Mouse (Mus musculus) lung, embryonic 16.5 days (tissue): ENCODE measurements around the gene Prss36. TPM values are rescaled to one million over a fixed set of nuclear protein-coding genes. Genes with fewer than 3 reads are reported as not detected.

Experiments
- ATAC-seq: fragments of 200-750 bp; cut with Nextera tagmentation; 2 replicates; pipeline ENCODE4 v1.8.0; 2017; ENCODE audit warnings: low read depth, mild to moderate bottlenecking, moderate library complexity
- H3K27ac ChIP-seq: fragments of 300-500 bp; sonication (generic); 2 replicates; pipeline ENCODE4 v1.5.1; 2014; ENCODE audit warnings: mild to moderate bottlenecking, control low read depth, low read length
- H3K27me3 ChIP-seq: fragments of 300-500 bp; sonication (generic); 2 replicates; pipeline ENCODE4 v1.6.1; 2014; ENCODE audit warnings: low read depth, low read length, mixed read lengths; ENCODE audit not compliant: control insufficient read depth, insufficient read depth
- H3K36me3 ChIP-seq: fragments of 300-500 bp; sonication (generic); 2 replicates; pipeline ENCODE4 v1.6.1; 2014; ENCODE audit warnings: low read length; ENCODE audit not compliant: control insufficient read depth, insufficient read depth
- H3K4me1 ChIP-seq: fragments of 300-500 bp; sonication (generic); replicated peaks from 2 replicates; pipeline ENCODE4 v1.6.1; 2014; ENCODE audit warnings: low read length, mixed read lengths; ENCODE audit not compliant: control insufficient read depth, insufficient read depth
- H3K4me2 ChIP-seq: fragments of 300-500 bp; sonication (generic); 2 replicates; pipeline ENCODE4 v1.6.1; 2014; ENCODE audit warnings: low read depth, low read length, control low read depth
- H3K4me3 ChIP-seq: fragments of 300-500 bp; sonication (generic); 2 replicates; pipeline ENCODE4 v1.5.1; 2014; ENCODE audit warnings: mild to moderate bottlenecking, low read length, control low read depth
- H3K9ac ChIP-seq: fragments of 300-500 bp; sonication (generic); 2 replicates; pipeline ENCODE4 v1.6.1; 2014; ENCODE audit warnings: low read length, control low read depth
- H3K9me3 ChIP-seq: fragments of 300-500 bp; sonication (generic); 2 replicates; pipeline ENCODE4 v1.6.1; 2016; ENCODE audit warnings: low read length; ENCODE audit not compliant: control insufficient read depth
- WGBS: fragments of 180-500 bp; shearing (Covaris S2); extraction: QIAGEN DNeasy Blood & Tissue Kit; methylation state at CpG from one replicate; pipeline ENCODE4 v1.1.7; 2014; 5-methylcytosine and 5-hydroxymethylcytosine counted together
- polyA plus RNA-seq: library from polyadenylated mRNA; unstranded; fragments of >200 nt; fragmentation: Nextera tagmentation; extraction: Ambion mirVana; gene quantifications from 2 replicates; pipeline ENCODE4 v1.2.1, GENCODE M21; 2015

The Prss36 gene
- polyA plus RNA-seq, 1 experiment from 2014 or later = 12.3 TPM

DNA sequence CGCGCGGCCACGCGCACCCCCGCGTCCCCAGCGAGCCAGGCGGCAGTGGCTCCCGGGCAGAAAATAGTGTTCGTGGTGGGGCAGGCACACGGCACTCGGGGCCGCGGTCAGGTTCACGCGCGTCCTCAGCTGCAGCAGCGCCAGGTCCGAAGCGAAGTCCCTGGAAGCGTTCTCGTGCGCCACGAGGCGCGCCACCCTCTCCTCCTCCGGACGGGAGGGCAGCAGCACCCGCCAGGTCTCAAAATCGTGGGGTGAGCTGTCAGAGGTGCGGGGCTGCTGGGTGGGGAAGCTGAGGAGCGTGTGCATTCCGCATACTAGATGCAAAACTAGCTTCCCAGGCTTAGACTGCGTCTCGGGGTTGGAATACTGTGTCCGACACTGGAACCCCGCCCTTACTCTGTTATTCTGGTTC is 10.8 kb downstream of the Prss36 start:
- no peaks in the 10 kb centered on the region for H3K36me3 ChIP-seq
- no peaks in the 10 kb centered on the region for H3K9me3 ChIP-seq
- peak overlapping the region; percentile 75 for H3K27ac ChIP-seq
- H3K4me2 ChIP-seq = peak overlapping the region; percentile 99
- H3K4me1 ChIP-seq = peaks cover 39% of the 10 kb centered on the region
- no peaks in the 10 kb centered on the region for H3K27me3 ChIP-seq
- peak overlapping the region; percentile 90 for H3K9ac ChIP-seq
- under 1% methylated on average over 32 of the region's 38 CpGs for WGBS
- ATAC-seq = peak; percentile 27
- H3K4me3 ChIP-seq = peak overlapping the region; percentile 82

DNA sequence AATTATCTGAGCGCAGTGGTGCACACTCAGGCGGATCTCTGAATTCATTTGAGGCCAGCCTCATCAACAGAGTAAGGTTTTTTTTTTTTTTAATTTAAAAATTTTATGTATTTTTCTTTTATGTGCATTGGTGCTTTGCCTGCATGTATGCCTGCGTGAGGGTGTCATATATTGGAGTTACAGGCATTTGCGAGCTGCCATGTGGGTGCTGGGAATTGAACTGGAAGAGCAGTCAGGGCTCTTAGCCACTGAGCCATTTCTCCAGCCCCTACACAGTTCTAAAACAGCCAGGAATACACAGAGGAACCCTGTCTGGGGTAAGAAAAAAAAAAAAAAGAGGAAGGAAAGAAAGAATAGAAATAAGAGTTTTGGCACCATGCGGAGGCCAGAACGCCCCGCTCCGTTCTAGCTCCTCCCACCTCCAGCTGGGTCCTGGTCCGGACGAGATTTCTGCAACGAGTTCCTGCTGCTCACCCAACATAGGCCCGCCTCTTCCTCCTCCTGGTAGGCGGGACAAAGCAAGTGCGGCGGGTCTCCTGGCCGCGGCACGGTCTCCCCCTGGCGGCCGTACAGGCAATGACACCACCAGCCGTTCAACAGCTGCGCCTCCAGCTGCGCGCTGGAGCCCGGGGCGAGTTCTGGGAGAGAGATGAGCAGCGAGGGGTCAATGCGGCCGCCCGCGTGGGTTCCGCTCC is 11.3 kb downstream of the Prss36 start:
- peak overlapping the region; percentile 99 for H3K4me2 ChIP-seq
- peak; percentile 93 for ATAC-seq
- 5% methylated on average over 32 of the region's 32 CpGs for WGBS
- peak overlapping the region; percentile 90 for H3K9ac ChIP-seq
- H3K36me3 ChIP-seq = no peaks in the 10 kb centered on the region
- H3K4me1 ChIP-seq = peaks cover 39% of the 10 kb centered on the region
- H3K9me3 ChIP-seq = no peaks in the 10 kb centered on the region
- no peaks in the 10 kb centered on the region for H3K27me3 ChIP-seq
- H3K4me3 ChIP-seq = peak overlapping the region; percentile 82
- H3K27ac ChIP-seq = peak overlapping the region; percentile 77

DNA sequence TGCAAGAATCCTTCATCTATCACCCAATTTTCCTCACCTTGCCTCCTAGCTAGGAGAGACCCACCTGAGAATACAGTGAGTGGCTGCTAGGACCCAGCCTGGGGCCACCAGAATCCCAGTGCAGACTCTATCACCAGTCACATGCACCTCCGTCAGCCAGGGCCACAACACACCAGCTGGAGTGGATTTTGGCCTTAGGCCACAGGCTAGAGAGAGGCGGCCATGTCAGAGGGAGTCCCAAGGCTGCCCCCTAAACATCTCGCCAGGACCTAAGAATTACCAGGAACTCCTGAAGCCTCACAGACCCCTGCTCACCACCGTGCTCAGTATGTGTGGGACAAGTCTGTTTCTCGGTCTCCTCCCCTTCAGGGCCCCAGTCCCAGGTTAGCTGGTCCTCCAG is 12.4 kb downstream of the Prss36 start:
- Histone ChIP-seq H3K9me3 (no peaks in the 10 kb centered on the region), H3K4me1 (peaks cover 39% of the 10 kb centered on the region), H3K27me3 (no peaks in the 10 kb centered on the region), H3K27ac (peak overlapping the region; percentile 95; the same call in 1 of the 2 replicates), H3K4me2 (no peak overlapping the region), H3K9ac (peak overlapping the region; percentile 39), H3K4me3 (no peak overlapping the region), H3K36me3 (no peaks in the 10 kb centered on the region)
- ATAC-seq = no peak
- WGBS = 79% methylated on average over 5 of the region's 5 CpGs

DNA sequence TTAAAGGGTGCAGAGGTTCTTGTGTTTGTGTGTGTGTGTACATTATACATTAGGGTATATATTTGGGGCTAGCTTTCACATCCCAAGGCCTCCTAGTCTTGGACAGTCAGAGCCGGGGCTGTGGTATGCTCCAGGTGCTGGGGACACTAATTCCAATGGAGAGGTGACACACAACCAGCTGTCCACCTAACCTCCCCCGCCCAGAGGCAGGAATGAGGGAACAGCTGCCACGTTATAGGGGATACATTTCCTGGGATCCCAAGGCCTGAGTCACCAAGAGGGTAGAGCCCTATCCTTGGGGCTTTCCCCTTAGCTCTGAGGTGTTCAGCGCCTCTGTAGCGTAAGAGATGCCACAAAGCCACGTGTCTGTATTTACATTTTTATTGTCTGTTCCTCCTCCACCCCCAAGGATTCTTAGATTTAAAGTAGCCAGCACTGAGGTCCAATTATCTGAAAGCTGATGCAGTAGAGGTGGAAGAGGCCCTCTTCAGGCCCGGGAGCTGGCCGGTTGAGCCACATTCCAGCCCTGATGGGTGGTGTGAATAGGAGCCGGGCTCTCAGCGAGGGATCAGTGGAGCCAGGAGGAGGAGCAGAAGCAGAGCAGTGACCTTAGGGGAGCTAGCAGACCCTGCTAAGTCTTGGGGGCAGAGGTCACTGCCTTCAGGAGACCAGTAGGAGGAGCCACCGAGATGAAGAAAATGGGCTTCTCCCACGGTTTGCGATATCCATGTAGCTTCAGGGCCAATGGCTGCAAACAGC is 14.1 kb downstream of the Prss36 start:
- Histone ChIP-seq H3K4me3 (peak overlapping the region; percentile 9; the same call in 1 of the 2 replicates), H3K4me1 (peaks cover 39% of the 10 kb centered on the region), H3K4me2 (peak overlapping the region; percentile 42), H3K27ac (peak overlapping the region; percentile 95), H3K9ac (peak overlapping the region; percentile 52), H3K27me3 (no peaks in the 10 kb centered on the region), H3K9me3 (no peaks in the 10 kb centered on the region), H3K36me3 (no peaks in the 10 kb centered on the region; the same call in 1 of the 2 replicates)
- 16% methylated on average over 13 of the region's 13 CpGs for WGBS
- ATAC-seq = peak; percentile 34

DNA sequence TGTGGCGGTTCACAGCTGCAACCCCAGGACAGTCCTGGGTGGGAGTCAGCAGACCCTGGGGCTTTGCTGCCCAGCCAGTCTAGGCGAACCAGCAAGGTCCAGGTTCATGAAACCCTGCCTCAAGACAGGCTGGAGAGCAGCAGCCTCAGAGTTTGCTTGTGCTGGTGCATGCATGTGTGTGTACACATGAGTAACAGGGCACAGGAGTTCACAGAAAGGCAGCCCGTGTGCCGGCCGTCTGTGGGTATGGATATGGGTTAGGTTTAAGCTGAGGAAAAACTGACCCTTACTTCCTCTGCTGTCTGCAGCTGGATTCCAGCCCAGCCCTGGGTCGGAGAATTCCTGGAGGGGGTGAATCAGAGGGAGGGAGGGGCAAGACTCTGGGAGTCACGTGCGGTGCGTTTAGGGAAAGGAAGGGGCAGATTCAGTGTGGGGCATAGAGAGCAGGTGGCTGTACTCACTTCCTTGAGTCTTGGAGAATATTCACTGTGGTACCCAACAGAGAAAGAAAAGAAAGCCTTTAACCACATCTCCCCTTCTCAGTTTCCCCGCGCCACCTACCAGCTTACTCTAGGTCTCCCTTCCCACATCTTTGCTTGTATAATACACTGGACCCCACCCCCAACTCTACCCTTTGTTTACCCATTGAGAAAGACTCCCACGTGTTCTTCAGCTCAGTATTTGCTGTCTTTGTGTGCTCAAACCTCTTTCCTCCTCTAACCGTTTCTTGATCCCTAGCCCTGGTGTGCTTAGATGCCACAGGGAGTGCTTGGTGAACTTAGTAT is 15.0 kb downstream of the Prss36 start:
- peak; percentile 37 for ATAC-seq
- Histone ChIP-seq H3K27me3 (no peaks in the 10 kb centered on the region), H3K9me3 (no peaks in the 10 kb centered on the region), H3K27ac (peak overlapping the region; percentile 95), H3K4me2 (peak overlapping the region; percentile 42), H3K4me1 (peaks cover 47% of the 10 kb centered on the region), H3K9ac (peak overlapping the region; percentile 52), H3K36me3 (peaks cover 5% of the 10 kb centered on the region), H3K4me3 (peak overlapping the region; percentile 9; the same call in 1 of the 2 replicates)
- 22% methylated on average over 13 of the region's 13 CpGs for WGBS

DNA sequence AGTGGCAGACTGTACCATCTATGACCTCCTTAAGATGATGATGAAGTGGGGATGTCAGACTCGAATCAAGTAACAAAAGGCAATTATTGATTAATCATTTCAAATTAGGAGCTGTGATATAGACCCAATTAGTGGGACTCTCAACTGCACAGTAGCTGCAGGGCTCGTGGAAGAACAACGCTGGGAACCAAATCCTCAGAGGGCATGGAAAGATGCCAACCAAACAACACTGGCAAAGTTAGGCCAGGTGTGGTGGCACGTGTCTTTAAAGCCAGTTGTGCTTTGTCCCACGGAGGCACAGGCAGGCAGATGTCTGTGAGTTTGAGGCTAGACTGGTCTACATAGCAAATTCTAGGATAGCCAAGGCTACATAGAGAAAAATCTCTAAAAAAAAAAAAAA is 15.9 kb downstream of the Prss36 start:
- Histone ChIP-seq H3K27ac (peak overlapping the region; percentile 95), H3K9me3 (no peaks in the 10 kb centered on the region), H3K4me1 (peaks cover 49% of the 10 kb centered on the region), H3K36me3 (peaks cover 10% of the 10 kb centered on the region), H3K4me2 (0 out of 2 replicates have a peak overlapping the region, but pooled peaks have one; percentile 26), H3K4me3 (no peak overlapping the region), H3K9ac (no peak overlapping the region), H3K27me3 (no peaks in the 10 kb centered on the region)
- ATAC-seq = no peak
- whole genome bisulfite sequencing = 67% methylated on average over 5 of the region's 5 CpGs

DNA sequence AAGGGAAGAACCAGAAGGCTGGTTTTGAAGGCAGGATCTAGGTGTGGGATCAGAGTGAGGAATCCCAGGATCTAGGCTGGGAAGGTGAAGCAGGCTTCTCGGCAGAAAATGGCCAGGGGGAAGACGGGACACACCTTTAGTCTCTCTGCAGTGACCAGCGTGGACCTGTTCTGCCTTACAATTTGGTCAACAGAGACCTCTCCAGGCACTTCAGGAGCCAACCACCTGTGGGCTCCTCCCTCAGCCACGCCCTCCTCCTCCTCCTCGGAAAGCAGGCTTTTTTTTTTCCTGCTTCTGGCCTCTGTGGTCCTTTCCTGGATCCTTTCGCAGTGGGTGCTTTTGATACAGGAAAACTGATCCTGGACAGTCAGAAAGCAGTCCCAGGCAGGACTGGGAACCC is 16.6 kb downstream of the Prss36 start, which contains the start of gene Prss8:
Gene Prss8, minus strand, starts transcription at position 182 of the 400 bp plus-strand sequence.
- Histone ChIP-seq H3K4me3 (peak within 1 kb of the TSS; percentile 55), H3K9me3 (no peaks in the 10 kb centered on the region), H3K4me2 (peak within 1 kb of the TSS; percentile 42), H3K36me3 (peaks cover 11% of the 10 kb centered on the region), H3K27me3 (no peaks in the 10 kb centered on the region), H3K27ac (peak within 1 kb of the TSS; percentile 95), H3K9ac (peak within 1 kb of the TSS; percentile 75), H3K4me1 (peaks cover 47% of the 10 kb centered on the region)
- peak; percentile 31; the same call in 1 of the 2 replicates for ATAC-seq
- WGBS = 21% methylated on average over 6 of the region's 6 CpGs

GRCm38 (mm10) chr7:127928596-127928995 is 17.9 kb downstream of the Prss36 start:
- H3K4me2 ChIP-seq = peak overlapping the region; percentile 42
- H3K9ac ChIP-seq = peak overlapping the region; percentile 75
- WGBS = 35% methylated on average over 5 of the region's 5 CpGs
- H3K36me3 ChIP-seq = peaks cover 12% of the 10 kb centered on the region
- H3K4me1 ChIP-seq = peaks cover 40% of the 10 kb centered on the region
- no peaks in the 10 kb centered on the region for H3K27me3 ChIP-seq
- peak overlapping the region; percentile 86 for H3K27ac ChIP-seq
- H3K9me3 ChIP-seq = no peaks in the 10 kb centered on the region
- H3K4me3 ChIP-seq = peak overlapping the region; percentile 55
- ATAC-seq = no peak
